Mouse (Mus musculus): ENCODE measurements around the gene Lrfn3. TPM values are rescaled to one million over a fixed set of nuclear protein-coding genes. Genes with fewer than 3 reads are reported as not detected.

Lrfn3 gene
- polyA plus RNA-seq, 1 experiment from 2014 or later = 4.2 TPM

DNA sequence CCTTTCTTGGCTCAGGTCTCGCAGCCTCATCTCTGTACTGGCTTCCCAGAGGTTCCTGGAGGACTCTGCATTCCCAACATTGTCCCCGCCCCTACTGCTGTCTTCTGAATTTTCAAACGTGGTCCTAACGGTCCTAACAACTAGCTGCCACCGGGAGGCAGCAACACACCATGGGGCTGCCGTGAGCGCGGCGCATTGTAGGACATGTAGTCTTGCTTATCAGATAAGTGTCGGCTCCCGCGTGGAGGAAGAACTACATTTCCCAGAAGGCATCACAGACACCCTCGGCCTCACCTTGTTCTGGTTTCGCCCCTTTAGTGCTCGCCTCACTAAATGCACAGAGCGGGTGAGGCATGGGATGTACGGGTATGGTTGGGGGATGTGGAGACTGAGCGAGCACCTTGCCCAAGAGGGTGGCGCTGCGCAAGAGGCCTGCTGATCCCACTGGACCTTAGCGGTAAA is 11.0 kb upstream of the Lrfn3 start:
- 0 out of 2 replicates have a peak overlapping the region, but pooled peaks have one; percentile 18 for H3K27ac ChIP-seq
- no peaks in the 10 kb centered on the region for H3K36me3 ChIP-seq
- no peaks in the 10 kb centered on the region for H3K9me3 ChIP-seq
- peaks cover 5% of the 10 kb centered on the region for H3K4me1 ChIP-seq
- peak overlapping the region; percentile 51 for H3K4me3 ChIP-seq
- peak overlapping the region; percentile 72 for H3K4me2 ChIP-seq
- WGBS = under 1% methylated on average over 21 of the region's 21 CpGs
- H3K9ac ChIP-seq = peak overlapping the region; percentile 45
- no peaks in the 10 kb centered on the region for H3K27me3 ChIP-seq
- peak; percentile 97 for ATAC-seq (ENCODE audit: borderline replicate concordance, extremely low read depth, low FRiP score, low TSS enrichment)

DNA sequence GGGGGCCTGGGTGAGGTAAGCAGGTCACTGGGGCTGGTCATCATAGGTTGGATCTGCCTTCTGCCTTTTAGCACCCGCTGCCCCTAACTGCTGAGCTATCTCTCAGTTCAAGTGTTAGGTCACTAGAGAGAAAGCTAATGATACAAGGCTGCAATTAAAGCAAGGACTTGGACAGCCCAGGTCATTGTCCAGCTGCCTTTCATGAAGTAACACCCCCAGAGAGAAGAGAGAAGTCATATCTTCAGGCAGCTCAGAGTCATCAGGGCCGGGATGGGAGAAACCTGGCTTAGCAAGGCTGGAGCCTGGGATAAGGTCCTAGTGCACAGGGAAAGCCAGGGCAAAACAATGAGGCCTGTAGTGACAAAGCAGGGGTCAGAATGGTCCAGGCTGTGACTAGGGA is 4.9 kb upstream of the Lrfn3 start:
- Histone ChIP-seq H3K9me3 (no peaks in the 10 kb centered on the region), H3K36me3 (no peaks in the 10 kb centered on the region), H3K4me2 (no peak overlapping the region), H3K4me3 (no peak overlapping the region), H3K27me3 (peaks cover 17% of the 10 kb centered on the region), H3K4me1 (peaks cover 7% of the 10 kb centered on the region), H3K9ac (no peak overlapping the region), H3K27ac (no peak overlapping the region)
- ATAC-seq (ENCODE audit: borderline replicate concordance, extremely low read depth, low FRiP score, low TSS enrichment) = no peak
- 64% methylated on average over 2 of the region's 2 CpGs for WGBS

DNA sequence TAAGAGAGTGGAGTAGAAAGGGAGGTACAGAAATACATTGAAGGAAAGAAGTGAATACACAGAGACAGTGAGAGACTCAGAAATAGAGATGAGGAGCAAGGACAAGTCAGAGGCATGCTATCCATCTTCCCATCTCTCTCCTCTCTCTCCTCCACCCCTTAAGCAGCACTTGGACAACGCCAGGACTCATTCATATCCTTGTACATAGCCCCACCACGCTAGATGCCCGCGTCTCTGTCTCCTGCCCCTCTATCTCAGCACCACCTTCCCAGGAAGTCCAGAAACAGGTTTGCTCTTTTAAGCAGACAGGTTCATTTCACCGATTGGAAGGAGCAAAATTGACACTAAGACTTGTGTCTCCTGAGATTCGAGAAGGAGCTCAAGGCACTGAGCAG is 769 bp upstream of the Lrfn3 start:
- Histone ChIP-seq H3K27ac (no peak overlapping the region), H3K27me3 (peaks cover 17% of the 10 kb centered on the region), H3K9ac (peak overlapping the region; percentile 59; the same call in 1 of the 2 replicates), H3K36me3 (no peaks in the 10 kb centered on the region), H3K9me3 (no peaks in the 10 kb centered on the region), H3K4me2 (peak overlapping the region; percentile 65), H3K4me1 (peaks cover 23% of the 10 kb centered on the region), H3K4me3 (peak overlapping the region; percentile 59)
- ATAC-seq (ENCODE audit: borderline replicate concordance, extremely low read depth, low FRiP score, low TSS enrichment) = no peak
- WGBS = 49% methylated on average over 6 of the region's 6 CpGs

DNA sequence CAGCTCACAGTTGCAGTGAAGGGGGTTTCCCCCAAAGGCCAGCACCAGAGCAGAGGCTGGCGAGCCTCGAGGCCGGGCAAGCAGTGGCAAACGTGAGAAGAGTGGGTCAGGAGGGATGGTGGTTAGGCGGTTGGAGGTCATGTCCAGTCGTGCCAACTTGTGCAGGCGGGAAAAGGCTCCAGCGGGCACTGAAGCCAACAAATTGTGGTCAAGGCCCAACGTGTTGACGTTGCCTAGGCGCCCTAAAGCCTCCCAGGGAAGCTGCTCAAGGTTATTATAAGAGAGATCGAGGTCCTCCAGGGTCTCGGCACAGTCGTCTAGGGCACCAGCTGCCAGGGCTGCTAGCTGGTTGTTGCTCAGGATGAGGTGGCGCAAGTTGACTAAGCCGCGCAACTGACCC is 2.5 kb downstream of the Lrfn3 start:
- WGBS = 90% methylated on average over 17 of the region's 17 CpGs
- peaks cover 23% of the 10 kb centered on the region for H3K4me1 ChIP-seq
- no peak overlapping the region for H3K27ac ChIP-seq
- ATAC-seq (ENCODE audit: borderline replicate concordance, extremely low read depth, low FRiP score, low TSS enrichment) = no peak
- no peaks in the 10 kb centered on the region for H3K9me3 ChIP-seq
- H3K9ac ChIP-seq = no peak overlapping the region
- no peak overlapping the region for H3K4me2 ChIP-seq
- peaks cover 11% of the 10 kb centered on the region for H3K27me3 ChIP-seq
- no peaks in the 10 kb centered on the region for H3K36me3 ChIP-seq
- H3K4me3 ChIP-seq = no peak overlapping the region

DNA sequence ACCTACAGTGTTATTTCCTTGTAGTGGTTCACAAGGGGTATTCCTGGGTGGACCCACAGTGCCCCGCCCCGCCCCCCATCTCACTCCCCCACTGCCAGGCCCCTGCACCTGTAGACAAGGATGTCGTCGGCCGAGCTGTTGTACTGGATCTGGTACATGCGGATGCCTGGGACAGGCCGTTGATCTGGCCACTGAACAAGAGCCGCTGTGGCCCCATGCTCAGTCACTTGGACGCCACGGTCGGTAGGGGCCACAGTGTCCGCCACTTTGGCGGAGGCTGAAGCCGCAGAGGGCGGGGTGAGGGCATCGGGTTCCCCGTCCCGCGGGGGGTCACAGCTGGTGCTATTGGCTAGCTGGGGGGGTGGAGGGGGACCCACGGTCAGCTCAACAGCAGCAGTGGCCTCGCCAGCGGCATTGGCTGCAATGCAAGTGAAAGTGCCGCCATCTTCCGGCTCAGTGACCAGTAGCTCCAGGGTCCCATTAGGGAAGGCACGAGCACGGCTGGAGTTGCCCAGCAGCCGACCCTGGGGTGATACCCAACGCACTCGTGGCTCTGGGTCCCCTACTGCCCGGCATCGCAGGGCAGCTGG is 3.2 kb downstream of the Lrfn3 start:
- no peak overlapping the region for H3K4me3 ChIP-seq
- 74% methylated on average over 31 of the region's 31 CpGs for WGBS
- peaks cover 23% of the 10 kb centered on the region for H3K4me1 ChIP-seq
- H3K9me3 ChIP-seq = no peaks in the 10 kb centered on the region
- H3K27ac ChIP-seq = no peak overlapping the region
- H3K9ac ChIP-seq = no peak overlapping the region
- ATAC-seq (ENCODE audit: borderline replicate concordance, extremely low read depth, low FRiP score, low TSS enrichment) = no peak
- no peak overlapping the region for H3K4me2 ChIP-seq
- H3K27me3 ChIP-seq = peaks cover 7% of the 10 kb centered on the region
- no peaks in the 10 kb centered on the region for H3K36me3 ChIP-seq

DNA sequence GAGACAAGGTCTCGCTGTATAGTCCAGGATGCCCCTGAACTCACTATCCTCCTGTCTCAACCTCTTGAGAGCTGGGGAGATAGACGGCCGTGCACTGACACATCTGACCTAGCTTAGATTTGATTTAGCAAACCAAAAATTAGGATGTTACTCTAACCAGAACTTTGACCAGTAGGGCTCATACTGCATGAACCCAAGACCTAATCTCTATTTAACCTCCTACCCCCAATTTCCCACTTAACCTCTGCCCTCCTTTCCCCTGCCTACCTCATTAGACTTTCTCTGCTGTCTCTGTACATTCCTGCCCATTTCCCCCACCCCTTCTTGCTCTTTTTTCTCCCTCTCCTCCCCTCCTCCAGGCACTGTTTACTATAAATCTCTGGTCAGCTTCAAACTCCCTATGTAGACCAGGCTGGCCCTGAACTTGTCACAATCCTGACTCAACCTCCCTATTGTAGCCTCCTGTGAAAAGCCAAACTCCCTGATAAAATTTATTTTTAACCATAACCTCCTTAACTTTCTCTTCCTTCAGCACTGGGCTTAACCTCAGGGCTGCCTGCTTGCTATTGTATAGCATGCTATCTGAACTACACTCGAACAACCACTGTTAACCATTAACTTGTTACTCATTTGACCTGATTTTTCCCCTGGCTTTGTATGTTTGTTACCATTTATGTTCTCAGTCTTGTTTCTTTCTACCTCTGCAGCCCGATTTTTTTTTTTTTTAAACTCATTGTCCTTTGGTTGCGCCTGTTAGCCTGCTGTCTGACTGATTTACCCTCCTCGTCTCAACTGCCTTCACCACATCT is 4.0 kb downstream of the Lrfn3 start:
- Histone ChIP-seq H3K4me2 (no peak overlapping the region), H3K4me3 (no peak overlapping the region), H3K27ac (no peak overlapping the region), H3K4me1 (peaks cover 22% of the 10 kb centered on the region), H3K9me3 (no peaks in the 10 kb centered on the region), H3K9ac (no peak overlapping the region), H3K27me3 (no peaks in the 10 kb centered on the region), H3K36me3 (no peaks in the 10 kb centered on the region)
- 60% methylated on average over 7 of the region's 7 CpGs for WGBS
- no peak for ATAC-seq (ENCODE audit: borderline replicate concordance, extremely low read depth, low FRiP score, low TSS enrichment)

DNA sequence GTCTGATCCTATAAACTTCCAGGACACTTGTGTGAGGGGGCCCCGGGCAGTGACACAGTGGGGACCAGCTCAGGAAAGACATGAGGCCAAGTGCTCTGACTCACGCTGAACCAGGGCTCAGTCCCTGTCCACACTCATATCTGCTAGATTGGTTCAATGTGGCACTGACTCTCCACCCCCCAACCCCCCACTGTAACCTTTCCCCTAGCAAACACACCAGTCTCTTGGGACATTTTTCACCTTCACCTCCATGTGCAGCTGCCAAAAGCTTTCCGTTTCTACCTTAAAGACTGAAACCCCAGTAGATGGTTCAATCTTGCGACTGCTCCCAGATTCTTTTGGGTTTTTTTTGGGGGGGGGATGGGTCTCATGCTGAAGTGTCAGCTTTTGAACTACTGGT is 8.5 kb downstream of the Lrfn3 start:
- Histone ChIP-seq H3K9ac (no peak overlapping the region), H3K9me3 (no peaks in the 10 kb centered on the region), H3K36me3 (no peaks in the 10 kb centered on the region), H3K4me3 (no peak overlapping the region), H3K4me2 (no peak overlapping the region), H3K4me1 (no peaks in the 10 kb centered on the region), H3K27ac (no peak overlapping the region), H3K27me3 (0 out of 2 replicates have a peak, but pooled peaks cover 8% of the 10 kb centered on the region)
- ATAC-seq (ENCODE audit: borderline replicate concordance, extremely low read depth, low FRiP score, low TSS enrichment) = no peak
- 53% methylated on average over 4 of the region's 4 CpGs for WGBS

DNA sequence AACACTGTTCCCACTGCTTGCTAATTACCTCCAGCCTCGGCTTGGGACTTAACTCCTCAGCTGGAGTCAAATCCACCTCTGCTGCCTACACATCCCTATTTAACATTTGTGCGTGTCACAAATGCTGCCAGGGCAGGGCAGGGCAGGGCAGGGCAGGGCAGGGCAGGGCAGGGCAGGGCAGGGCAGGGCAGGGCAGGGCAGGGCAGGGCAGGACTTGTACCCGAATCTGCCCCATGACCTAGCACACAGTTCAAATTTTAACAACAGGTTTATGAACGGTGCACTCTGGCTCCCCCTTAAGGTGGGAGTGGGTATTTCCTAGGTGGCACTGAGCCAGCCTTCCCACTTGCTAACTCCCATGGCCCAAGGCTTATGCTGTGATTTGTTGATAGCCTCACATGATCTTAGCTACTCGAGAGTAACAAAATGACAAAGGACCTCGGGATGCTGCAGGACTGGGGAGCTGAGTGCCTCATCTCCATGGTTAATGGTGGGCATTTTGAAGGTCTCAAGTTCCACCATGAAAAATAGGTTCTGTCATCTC is 9.2 kb downstream of the Lrfn3 start:
- no peak overlapping the region for H3K9ac ChIP-seq
- no peak overlapping the region for H3K4me2 ChIP-seq
- H3K36me3 ChIP-seq = no peaks in the 10 kb centered on the region
- H3K27me3 ChIP-seq = 0 out of 2 replicates have a peak, but pooled peaks cover 11% of the 10 kb centered on the region
- no peak overlapping the region for H3K4me3 ChIP-seq
- H3K27ac ChIP-seq = no peak overlapping the region
- WGBS = 14% methylated on average over 6 of the region's 6 CpGs
- ATAC-seq (ENCODE audit: borderline replicate concordance, extremely low read depth, low FRiP score, low TSS enrichment) = no peak
- no peaks in the 10 kb centered on the region for H3K9me3 ChIP-seq
- H3K4me1 ChIP-seq = no peaks in the 10 kb centered on the region

DNA sequence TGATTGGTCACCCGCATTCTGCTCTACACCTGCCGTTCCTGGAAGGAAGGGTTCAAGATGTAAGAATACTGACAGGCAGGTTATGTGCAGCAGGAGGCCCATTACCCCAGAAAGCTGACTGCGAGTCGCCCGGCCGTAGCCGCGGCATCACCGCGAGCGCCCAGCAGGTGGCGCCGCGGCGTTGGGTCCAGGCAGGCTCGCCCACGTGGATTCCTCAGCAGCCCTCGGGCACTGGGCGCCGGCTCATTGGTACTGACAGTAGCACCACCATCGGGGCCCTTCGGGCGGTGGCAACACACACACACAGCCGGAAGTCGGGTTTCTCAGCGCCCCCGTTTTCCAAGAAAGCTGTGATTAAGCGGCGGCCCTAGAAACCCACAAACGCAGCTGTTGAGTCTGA is 14.7 kb downstream of the Lrfn3 start:
- H3K27ac ChIP-seq = no peak overlapping the region
- H3K27me3 ChIP-seq = peaks cover 28% of the 10 kb centered on the region
- no peaks in the 10 kb centered on the region for H3K9me3 ChIP-seq
- no peaks in the 10 kb centered on the region for H3K4me1 ChIP-seq
- no peak overlapping the region for H3K4me2 ChIP-seq
- ATAC-seq (ENCODE audit: borderline replicate concordance, extremely low read depth, low FRiP score, low TSS enrichment) = peak; percentile 46; the same call in 1 of the 2 replicates
- no peak overlapping the region for H3K4me3 ChIP-seq
- no peak overlapping the region for H3K9ac ChIP-seq
- no peaks in the 10 kb centered on the region for H3K36me3 ChIP-seq
- 2% methylated on average over 30 of the region's 30 CpGs for WGBS

DNA sequence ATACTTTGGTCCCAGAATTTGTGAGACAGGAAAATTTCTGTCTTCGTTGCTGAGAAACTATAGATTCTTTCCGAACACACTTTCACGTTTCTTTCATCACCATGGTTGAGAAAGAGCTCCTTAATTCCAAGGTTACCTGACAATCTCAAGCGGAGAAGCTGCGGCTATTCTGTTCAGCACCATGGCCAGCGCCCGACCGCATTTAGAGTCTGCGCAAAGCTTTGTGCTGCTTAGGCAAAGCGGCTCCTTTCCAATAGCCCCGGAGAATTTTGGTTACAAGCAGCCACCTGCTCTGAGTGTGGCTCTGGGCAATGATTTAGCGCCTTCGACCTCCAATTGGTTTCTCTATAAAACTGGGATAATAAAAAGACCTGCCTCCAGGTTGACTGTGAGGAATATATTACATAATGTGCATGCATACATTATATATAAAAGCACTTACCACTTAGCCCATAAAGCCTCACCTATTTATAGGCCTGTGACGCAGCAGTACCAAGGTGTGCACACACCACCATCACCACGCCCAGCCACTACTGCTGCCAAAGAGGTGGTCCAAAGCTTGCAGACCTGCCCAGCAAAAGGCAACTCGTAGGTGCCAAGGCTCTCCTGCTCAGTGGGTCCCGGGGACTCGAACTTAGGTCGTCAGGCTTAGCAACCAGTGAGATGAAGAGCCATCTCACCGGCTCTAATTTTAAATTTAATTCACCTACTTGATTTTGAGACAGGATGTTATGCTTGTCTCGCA is 15.8 kb downstream of the Lrfn3 start:
- WGBS = 25% methylated on average over 21 of the region's 21 CpGs
- Histone ChIP-seq H3K27me3 (peaks cover 28% of the 10 kb centered on the region), H3K9me3 (no peaks in the 10 kb centered on the region), H3K4me2 (no peak overlapping the region), H3K4me1 (no peaks in the 10 kb centered on the region), H3K27ac (no peak overlapping the region), H3K36me3 (no peaks in the 10 kb centered on the region), H3K9ac (no peak overlapping the region), H3K4me3 (no peak overlapping the region)
- ATAC-seq (ENCODE audit: borderline replicate concordance, extremely low read depth, low FRiP score, low TSS enrichment) = no peak

DNA sequence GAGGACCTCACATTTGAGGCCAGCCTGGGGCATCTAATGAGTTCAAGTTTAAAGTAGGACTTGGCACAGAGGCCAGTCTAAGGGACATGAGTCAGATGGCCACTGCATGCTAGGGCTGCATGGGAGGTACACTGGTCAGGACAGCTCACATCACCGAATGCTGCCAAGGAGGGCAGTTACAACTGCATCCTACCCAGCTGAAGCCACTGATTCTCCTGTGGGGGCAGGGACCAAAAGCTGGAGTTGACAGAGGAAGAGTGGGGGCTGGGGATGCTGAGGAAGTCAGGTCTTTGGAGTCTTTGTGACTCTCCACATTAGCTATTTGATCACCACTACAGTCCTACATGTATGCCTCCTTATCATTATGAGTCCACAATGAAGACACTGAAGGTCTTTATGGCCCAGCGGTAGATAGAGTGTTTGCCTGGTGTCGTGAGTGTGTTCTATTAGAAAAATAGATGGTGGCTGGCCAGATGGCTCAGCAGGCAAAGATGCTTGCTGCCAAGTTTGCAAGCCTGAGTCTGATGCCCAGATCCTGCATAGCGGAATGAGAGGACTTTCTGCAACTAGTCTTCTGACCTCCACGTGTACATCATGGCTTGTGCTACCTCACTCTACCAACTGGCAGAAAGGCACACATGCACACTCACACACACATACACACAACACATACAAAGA is 23.0 kb downstream of the Lrfn3 start:
- peaks cover 4% of the 10 kb centered on the region; the same call in 1 of the 2 replicates for H3K4me1 ChIP-seq
- no peak overlapping the region for H3K9ac ChIP-seq
- H3K36me3 ChIP-seq = no peaks in the 10 kb centered on the region
- 61% methylated on average over 5 of the region's 5 CpGs for WGBS
- ATAC-seq (ENCODE audit: borderline replicate concordance, extremely low read depth, low FRiP score, low TSS enrichment) = no peak
- no peak overlapping the region for H3K4me2 ChIP-seq
- H3K4me3 ChIP-seq = no peak overlapping the region
- H3K27me3 ChIP-seq = peaks cover 16% of the 10 kb centered on the region
- no peak overlapping the region for H3K27ac ChIP-seq
- H3K9me3 ChIP-seq = no peaks in the 10 kb centered on the region

Data from lung, embryonic 15.5 days (tissue).